Mouse (Mus musculus) adrenal gland, adult 2 months (tissue): Measurements from ENCODE around the gene Comt. TPM values are rescaled to one million over a fixed set of nuclear protein-coding genes. Genes with fewer than 3 reads are reported as not detected.

Source experiments
- DNase-seq: peaks from one replicate; pipeline ENCODE4 v3.0.0; 2021
- long read RNA-seq: library from polyadenylated mRNA; stranded (forward); transcript quantifications from one replicate; pipeline ENCODE4 v2.0.0, GENCODE M21; 2021
- polyA plus RNA-seq: library from polyadenylated mRNA; depleted of rRNA; stranded (reverse); fragments of >200 nt; gene quantifications from 2 replicates; pipeline ENCODE4 v1.2.3, GENCODE M21; 2012; rRNA removed
- total RNA-seq, 2 experiments: library from RNA; stranded (reverse); gene quantifications; 2 replicates each; pipeline ENCODE4 v1.2.3; 2021

Gene Comt
- total RNA-seq (100 to 1,000 TPM; 203 to 288 TPM), polyA plus RNA-seq (407 and 432 TPM in 2 replicates)
- long read RNA-seq, transcript Comt-202 (5 exons, 1,866 nt), result minor isoform, 29 of 109 reads
- long read RNA-seq, transcript Comt-201 (6 exons, 1,397 nt), result major isoform, 55 of 109 reads
- long read RNA-seq, partial matches to known transcripts, result 19 of 109 reads
- long read RNA-seq, other reads (novel, unspliced or antisense), result 6 of 109 reads

- DNase-seq, result no peak
Measured at GRCm38 (mm10) chr16:18426802-18427280, at the start of gene Comt. Comt (minus strand) TSS chr16:18426852.

- DNase-seq, result no peak
Measured at GRCm38 (mm10) chr16:18474021-18474420, 47.4 kb upstream of the Comt start.

- DNase-seq, result no peak
Measured at GRCm38 (mm10) chr16:18472976-18473375, 46.3 kb upstream of the Comt start.

GRCm38 (mm10) chr16:18472416-18472815 lies 45.8 kb upstream of the Comt start:
- no peak for DNase-seq

GRCm38 (mm10) chr16:18471976-18472375 lies 45.3 kb upstream of the Comt start:
- no peak for DNase-seq

- DNase-seq, result no peak
Measured at GRCm38 (mm10) chr16:18471381-18471955, 44.8 kb upstream of the Comt start.

- no peak for DNase-seq
Measured at GRCm38 (mm10) chr16:18470829-18471228, 44.2 kb upstream of the Comt start.

- DNase-seq, result no peak
Measured at GRCm38 (mm10) chr16:18464271-18464670, 37.6 kb upstream of the Comt start.

GRCm38 (mm10) chr16:18462598-18462997 lies 35.9 kb upstream of the Comt start:
- no peak for DNase-seq

- no peak for DNase-seq
Measured at GRCm38 (mm10) chr16:18462031-18462430, 35.4 kb upstream of the Comt start.

GRCm38 (mm10) chr16:18460826-18461225 lies 34.2 kb upstream of the Comt start:
- DNase-seq, result no peak

- DNase-seq, result peak; percentile 25
Measured at GRCm38 (mm10) chr16:18459955-18460370, 33.3 kb upstream of the Comt start.

- DNase-seq, result peak; percentile 58
Measured at GRCm38 (mm10) chr16:18459335-18459954, 32.8 kb upstream of the Comt start.

- no peak for DNase-seq
Measured at GRCm38 (mm10) chr16:18458661-18459060, 32.0 kb upstream of the Comt start.

GRCm38 (mm10) chr16:18455407-18455806 lies 28.8 kb upstream of the Comt start:
- no peak for DNase-seq

GRCm38 (mm10) chr16:18453846-18454245 lies 27.2 kb upstream of the Comt start:
- DNase-seq, result no peak

- DNase-seq, result no peak
Measured at GRCm38 (mm10) chr16:18452361-18452862, 25.8 kb upstream of the Comt start.

GRCm38 (mm10) chr16:18451486-18452181 lies 25.0 kb upstream of the Comt start:
- DNase-seq, result peak; percentile 59

GRCm38 (mm10) chr16:18449005-18449404 lies 22.4 kb upstream of the Comt start:
- no peak for DNase-seq

- no peak for DNase-seq
Measured at GRCm38 (mm10) chr16:18448104-18448503, 21.5 kb upstream of the Comt start.

- DNase-seq, result no peak
Measured at GRCm38 (mm10) chr16:18447243-18447642, 20.6 kb upstream of the Comt start.

- DNase-seq, result peak; percentile 90
Measured at GRCm38 (mm10) chr16:18443385-18443841, 16.8 kb upstream of the Comt start.
